Mouse (Mus musculus) myocyte (in vitro differentiated cells): Measurements from ENCODE around the gene Cxcr1.

ENCODE experiments used
- CEBPB ChIP-seq: IDR thresholded peaks from 2 replicates; pipeline ENCODE4 v1.6.1; 2011; ENCODE audit warnings: mild to moderate bottlenecking, moderate library complexity; ENCODE audit not compliant: poor library complexity, insufficient read depth, severe bottlenecking
- E2F4 ChIP-seq: IDR thresholded peaks from one replicate; pipeline ENCODE4 v1.6.1; 2011; ENCODE audit warnings: mild to moderate bottlenecking, control low read depth, moderate library complexity; ENCODE audit not compliant: insufficient read depth
- MAX ChIP-seq: IDR thresholded peaks from one replicate; pipeline ENCODE4 v1.6.1; 2011; ENCODE audit warnings: low read depth, mild to moderate bottlenecking, control low read depth
- MYOD1 ChIP-seq, 3 experiments: IDR thresholded peaks; one replicate each; pipeline ENCODE4 v1.6.1; 2011; ENCODE audit warnings: control low read depth in 2 of 3, low read depth in 2 of 3, mild to moderate bottlenecking in 2 of 3, moderate library complexity in 1 of 3; ENCODE audit not compliant: insufficient read length in 2 of 3, control insufficient read depth in 1 of 3
- MYOG ChIP-seq, 3 experiments: IDR thresholded peaks; one replicate each; pipeline ENCODE4 v1.6.1; 2011; ENCODE audit warnings: control low read depth in 2 of 3, low read depth in 2 of 3, mild to moderate bottlenecking in 2 of 3; ENCODE audit not compliant: insufficient read length in 2 of 3, control insufficient read depth in 1 of 3, insufficient read depth in 1 of 3
- POLR2A ChIP-seq: IDR thresholded peaks from one replicate; pipeline ENCODE4 v1.6.1; 2011; ENCODE audit warnings: low read depth, mild to moderate bottlenecking, control low read depth, moderate library complexity; ENCODE audit not compliant: insufficient read length
- POLR2AphosphoS2 ChIP-seq: IDR thresholded peaks from one replicate; pipeline ENCODE4 v1.6.1; 2011; ENCODE audit warnings: low read depth, control low read depth; ENCODE audit not compliant: insufficient read length
- TCF3 ChIP-seq: IDR thresholded peaks from one replicate; pipeline ENCODE4 v1.6.1; 2011; ENCODE audit warnings: low read depth, control low read depth; ENCODE audit not compliant: insufficient read length

GRCm38 (mm10) chr1:74227317-74227716 is 32.9 kb upstream of the Cxcr1 start:
- no peak for TF ChIP-seq MYOG (IDR thresholded peaks at IDR 0.05; ENCODE audit: control insufficient read depth in 1 of 3, insufficient read depth in 1 of 3, insufficient read length in 2 of 3, low read depth in 2 of 3)
- no peak for TF ChIP-seq POLR2A
- TF ChIP-seq CEBPB, result no peak
- no peak for TF ChIP-seq MAX
- no peak for TF ChIP-seq POLR2AphosphoS2
- no peak for TF ChIP-seq MYOD1 (IDR thresholded peaks at IDR 0.05; ENCODE audit: control insufficient read depth in 1 of 3, insufficient read length in 2 of 3, low read depth in 2 of 3)
- no peak for TF ChIP-seq TCF3
- TF ChIP-seq E2F4, result no peak
